Mouse (Mus musculus): ENCODE measurements around the gene Tesmin. TPM values are rescaled to one million over a fixed set of nuclear protein-coding genes. Genes with fewer than 3 reads are reported as not detected.

Tesmin gene
- total and polyA plus RNA-seq, 3 experiments, result 0.08 to 0.19 (median 0.17) TPM

DNA sequence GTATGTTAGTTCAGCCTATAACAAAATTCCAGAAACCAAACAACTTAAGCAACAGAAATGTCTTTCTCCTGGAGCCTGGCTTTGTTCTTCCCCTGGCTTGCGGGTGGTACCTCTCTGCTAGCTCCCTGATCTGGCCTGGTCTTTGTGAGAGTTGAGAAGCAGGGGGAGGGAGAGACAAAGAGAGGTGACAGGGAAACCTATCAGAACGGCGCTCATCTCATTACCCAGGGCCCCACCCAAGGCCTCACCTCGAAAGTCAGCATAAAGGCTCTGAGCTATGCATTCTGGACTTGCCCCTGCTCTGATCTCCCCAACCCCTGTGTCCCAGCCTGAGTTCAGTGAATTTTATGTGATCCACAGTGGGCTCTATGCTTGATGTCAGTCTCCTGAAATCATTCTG, 46.0 kb downstream of the Tesmin start:
- dilution Hi-C loops (cut with MboI; ENCODE audit: extremely low pct_ligation_motif_present, extremely low pct_unique_long_range_greater_than_20kb, low sequenced_read_pairs), result no loop called here
- no peaks in the 10 kb centered on the region for H3K36me3 ChIP-seq (replicated peaks in 1 of 2; ENCODE audit: control insufficient read depth in 1 of 2, insufficient read depth in 1 of 2, low read length in 1 of 2)
- TF ChIP-seq NELFE (IDR thresholded peaks at IDR 0.05; ENCODE audit: low read depth, low read length), result no peak
- no peak for TF ChIP-seq UBTF (IDR thresholded peaks at IDR 0.05; ENCODE audit: low read depth, low read length)
- no peak for TF ChIP-seq JUND (conservative IDR thresholded peaks at IDR 0.05; ENCODE audit: low read depth, low read length)
- TF ChIP-seq SIN3A (IDR thresholded peaks at IDR 0.05; ENCODE audit: low read length), result no peak
- TF ChIP-seq POLR2A (IDR thresholded peaks at IDR 0.05; ENCODE audit: low read depth, low read length), result no peak
- TF ChIP-seq CHD1 (IDR thresholded peaks at IDR 0.05; ENCODE audit: low read depth, low read length), result no peak
- no peak for TF ChIP-seq TCF12 (IDR thresholded peaks at IDR 0.05; ENCODE audit: low read depth, low read length)
- no peak for TF ChIP-seq SMC3 (IDR thresholded peaks at IDR 0.05; ENCODE audit: low read depth, low read length)
- TF ChIP-seq ZMIZ1 (IDR thresholded peaks at IDR 0.05; ENCODE audit: low read depth, low read length), result no peak
- H3K9ac ChIP-seq (ENCODE audit: insufficient read depth, low read depth), result no peak overlapping the region
- no peaks in the 10 kb centered on the region for H3K9me3 ChIP-seq (replicated peaks; ENCODE audit: low read length)
- no peak for DNase-seq (ENCODE audit: extremely low read depth)
- in situ Hi-C loops (cut with MboI; ENCODE audit: low pct_ligation_motif_present, low pct_unique_long_range_greater_than_20kb, low sequenced_read_pairs), result no loop called here
- H3K4me3 ChIP-seq (replicated peaks in 1 of 3; ENCODE audit: low read depth in 2 of 3, low read length in 2 of 3, poor library complexity in 1 of 3), result no peak overlapping the region
- no peaks in the 10 kb centered on the region for H3K79me2 ChIP-seq (replicated peaks; ENCODE audit: control insufficient read depth, extremely low read depth, insufficient read depth, poor library complexity, severe bottlenecking)
- peaks cover 0 to 8% of the 10 kb centered on the region in 2 experiments; a peak in 2 of 4 replicates for H3K4me1 ChIP-seq (ENCODE audit: control insufficient read depth in 1 of 2, insufficient read depth in 2 of 2)
- no peak overlapping the region for H3K4me2 ChIP-seq (ENCODE audit: insufficient read depth, low read depth, poor library complexity, severe bottlenecking)
- H3K27me3 ChIP-seq (replicated peaks), result peaks cover 13% of the 10 kb centered on the region
- H3K27ac ChIP-seq (ENCODE audit: insufficient read depth, low read depth), result no peak overlapping the region

DNA sequence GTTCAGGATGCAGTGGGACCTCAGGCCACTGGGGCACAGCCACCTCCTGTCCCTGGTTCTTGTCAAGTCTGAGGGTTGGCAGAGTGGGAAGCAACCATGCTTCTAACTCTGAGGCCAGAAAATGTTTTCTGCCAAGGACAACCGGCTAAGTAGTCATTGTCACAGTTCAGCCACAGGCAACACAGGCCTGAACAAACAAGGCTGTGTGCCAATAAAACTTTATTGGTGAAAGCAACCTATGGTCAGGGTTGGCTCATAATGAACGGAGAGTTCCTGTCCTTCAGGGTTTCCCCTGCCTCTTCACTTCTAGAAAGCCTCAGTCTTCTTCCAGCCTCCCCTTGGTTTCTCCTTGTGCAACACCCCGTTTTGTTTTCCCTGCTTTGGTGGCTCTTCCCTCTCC, 47.2 kb downstream of the Tesmin start:
- no peak overlapping the region for H3K4me2 ChIP-seq (ENCODE audit: insufficient read depth, low read depth, poor library complexity, severe bottlenecking)
- TF ChIP-seq HCFC1 (IDR thresholded peaks at IDR 0.05; ENCODE audit: low read depth, low read length) (no peak), SIN3A (IDR thresholded peaks at IDR 0.05; ENCODE audit: low read length) (no peak), JUN (IDR thresholded peaks at IDR 0.05; ENCODE audit: insufficient read depth, low read depth, low read length) (no peak), MEF2A (IDR thresholded peaks at IDR 0.05; ENCODE audit: borderline replicate concordance, low read depth, low read length) (no peak), TCF12 (IDR thresholded peaks at IDR 0.05; ENCODE audit: low read depth, low read length) (no peak), KAT2A (IDR thresholded peaks at IDR 0.05; ENCODE audit: insufficient replicate concordance, low read length) (no peak), USF1 (IDR thresholded peaks at IDR 0.05; ENCODE audit: low read depth, low read length) (no peak), ZNF384 (IDR thresholded peaks at IDR 0.05; ENCODE audit: low read depth, low read length) (no peak), E2F4 (IDR thresholded peaks at IDR 0.05; ENCODE audit: insufficient replicate concordance, low read depth, low read length) (no peak), MXI1 (IDR thresholded peaks at IDR 0.05; ENCODE audit: low read depth, low read length) (no peak), ZMIZ1 (IDR thresholded peaks at IDR 0.05; ENCODE audit: low read depth, low read length) (no peak), POLR2AphosphoS2 (IDR thresholded peaks at IDR 0.05; ENCODE audit: low read depth, low read length) (no peak), CHD1 (IDR thresholded peaks at IDR 0.05; ENCODE audit: low read depth, low read length) (no peak)
- no peaks in the 10 kb centered on the region for H3K79me2 ChIP-seq (replicated peaks; ENCODE audit: control insufficient read depth, extremely low read depth, insufficient read depth, poor library complexity, severe bottlenecking)
- peaks cover 23% of the 10 kb centered on the region for H3K27me3 ChIP-seq (replicated peaks)
- no peaks in the 10 kb centered on the region for H3K9me3 ChIP-seq (replicated peaks; ENCODE audit: low read length)
- H3K36me3 ChIP-seq (replicated peaks in 1 of 2; ENCODE audit: control insufficient read depth in 1 of 2, insufficient read depth in 1 of 2, low read length in 1 of 2), result no peaks in the 10 kb centered on the region
- H3K9ac ChIP-seq (ENCODE audit: insufficient read depth, low read depth), result no peak overlapping the region
- dilution Hi-C loops (cut with MboI; ENCODE audit: extremely low pct_ligation_motif_present, extremely low pct_unique_long_range_greater_than_20kb, low sequenced_read_pairs), result no loop called here
- in situ Hi-C loops (cut with MboI; ENCODE audit: low pct_ligation_motif_present, low pct_unique_long_range_greater_than_20kb, low sequenced_read_pairs), result no loop called here
- peaks cover 0 to 6% of the 10 kb centered on the region in 2 experiments; a peak in 2 of 4 replicates for H3K4me1 ChIP-seq (ENCODE audit: control insufficient read depth in 1 of 2, insufficient read depth in 2 of 2)
- H3K4me3 ChIP-seq (replicated peaks in 1 of 3; ENCODE audit: low read depth in 2 of 3, low read length in 2 of 3, poor library complexity in 1 of 3), result no peak overlapping the region
- no peak overlapping the region for H3K27ac ChIP-seq (ENCODE audit: insufficient read depth, low read depth)
- no peak for DNase-seq (ENCODE audit: extremely low read depth)
